Mouse (Mus musculus) hematopoietic multipotent progenitor cell, adult 10-12 weeks (in vitro differentiated cells): ENCODE results near the gene Pcyt2. TPM values are rescaled to one million over a fixed set of nuclear protein-coding genes. Genes with fewer than 3 reads are reported as not detected.

Source experiments
- polyA plus RNA-seq: library from polyadenylated mRNA; stranded (reverse); fragments of >175 nt; gene quantifications from 2 replicates; pipeline ENCODE4 v1.2.3, GENCODE M21; 2012; ENCODE audit warnings: low replicate concordance

Pcyt2 gene
- polyA plus RNA-seq = 62.9 and 99.6 TPM in 2 replicates

GRCm38 (mm10) chr11:120617519-120618112 lies at the start of gene Pcyt2:
Gene Pcyt2 (minus strand): TSS chr11:120617936.

DNA sequence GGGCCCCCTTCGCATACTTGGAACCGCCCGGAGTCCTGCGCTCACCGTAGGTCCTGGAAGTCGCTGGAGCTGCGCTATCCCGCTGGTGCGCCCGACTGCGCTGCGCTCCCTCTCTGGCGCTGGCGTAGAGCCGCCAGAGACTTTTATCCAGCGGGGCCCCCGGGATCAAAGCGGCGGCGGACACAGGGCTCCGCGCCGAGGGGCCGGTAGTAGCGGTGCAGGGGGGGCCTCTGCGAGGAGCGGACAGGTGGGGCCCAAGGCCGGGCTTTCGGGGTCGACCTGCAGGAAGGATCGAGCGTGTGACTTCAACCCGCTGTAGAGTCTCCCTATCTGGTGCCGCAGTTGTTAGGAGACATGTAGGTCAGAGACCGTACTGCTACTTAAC lies 43.3 kb upstream of the Pcyt2 start, which contains the start of gene Notum:
Gene Notum, minus strand, starts transcription at position 100 of the 385 bp plus-strand sequence.

GRCm38 (mm10) chr11:120648001-120648476 lies 30.3 kb upstream of the Pcyt2 start, which contains the start of gene Myadml2:
Gene Myadml2 (minus strand): TSS chr11:120648158.

GRCm38 (mm10) chr11:120643601-120643987 lies 25.9 kb upstream of the Pcyt2 start, which contains the start of gene Pycr1:
Gene Pycr1 (minus strand): TSS chr11:120643769.

DNA sequence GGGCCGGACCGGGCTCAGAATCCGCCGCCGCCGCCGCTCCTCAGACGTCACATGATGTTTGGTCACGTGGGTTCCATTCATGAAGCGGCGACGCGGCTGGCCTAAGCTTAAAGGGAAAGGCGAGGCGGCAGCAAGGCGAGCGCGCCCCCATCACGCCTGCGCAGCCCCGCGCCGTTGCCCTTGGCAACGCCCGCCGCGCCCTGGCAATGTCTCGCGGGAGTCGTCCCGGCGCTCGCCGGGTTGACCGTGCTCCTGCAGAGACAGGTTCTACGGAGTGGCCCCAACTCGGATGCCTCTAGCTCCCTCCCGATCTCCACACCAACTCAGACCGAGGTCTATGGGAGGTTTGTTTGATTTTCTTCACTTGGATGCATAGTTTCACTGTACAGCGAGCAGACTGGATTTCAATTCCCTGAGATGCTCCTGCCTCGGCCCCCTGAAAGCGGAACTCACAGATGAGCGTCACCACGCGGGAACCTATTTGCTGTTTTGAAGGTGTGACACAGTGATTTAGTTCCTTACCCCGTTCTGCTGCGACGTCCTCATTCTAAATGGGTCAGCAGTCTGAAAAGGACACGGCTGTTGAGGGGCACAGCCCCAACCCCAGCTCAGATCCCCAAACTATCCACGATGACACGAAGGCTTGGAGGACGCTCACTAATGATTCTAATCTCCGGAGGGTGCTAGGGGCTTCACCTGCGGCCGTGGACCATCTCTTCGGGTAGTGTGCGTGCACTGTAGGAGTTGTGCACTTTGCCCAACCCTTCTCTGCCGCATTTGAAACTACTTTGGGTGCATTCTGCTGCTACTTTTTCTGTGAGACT lies 16.0 kb upstream of the Pcyt2 start, which contains the start of gene Mafg:
Gene Mafg, minus strand, starts transcription at position 81 of the 824 bp plus-strand sequence.

DNA sequence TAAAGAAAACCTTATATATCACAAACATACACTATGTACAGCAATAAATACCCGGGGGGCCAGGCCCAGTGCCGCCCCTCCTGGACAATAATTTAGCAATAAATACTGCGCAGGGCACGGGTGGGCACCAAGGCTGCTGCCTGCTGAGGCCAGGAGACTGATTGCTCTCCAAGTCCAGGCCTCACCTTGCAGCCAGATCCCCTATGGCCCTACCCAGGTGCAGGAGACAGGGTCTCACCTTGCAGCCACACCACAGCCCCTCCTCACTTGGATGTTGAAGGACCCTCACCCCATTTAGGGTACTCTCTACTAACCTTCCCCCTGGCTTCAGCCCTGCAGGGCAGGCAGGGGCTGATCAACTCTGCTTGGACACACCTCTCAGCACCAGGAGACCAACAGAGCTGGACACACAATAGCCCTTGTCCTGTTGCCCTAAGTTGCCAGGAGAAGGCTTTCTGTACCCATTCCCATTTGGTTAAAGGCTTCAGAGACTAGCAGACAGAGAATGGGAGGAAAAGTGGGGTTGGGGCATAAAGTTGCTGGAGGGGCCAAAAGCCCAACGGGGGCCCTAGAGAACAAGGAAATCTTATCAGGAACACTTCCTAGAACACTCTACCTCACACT lies 7.5 kb upstream of the Pcyt2 start, which contains the start of gene Sirt7:
Gene Sirt7, minus strand, starts transcription at position 89 of the 624 bp plus-strand sequence.

GRCm38 (mm10) chr11:120608241-120609034 lies 9.3 kb downstream of the Pcyt2 start, which contains the start of gene Npb:
Gene Npb (plus strand): TSS chr11:120608477.

DNA sequence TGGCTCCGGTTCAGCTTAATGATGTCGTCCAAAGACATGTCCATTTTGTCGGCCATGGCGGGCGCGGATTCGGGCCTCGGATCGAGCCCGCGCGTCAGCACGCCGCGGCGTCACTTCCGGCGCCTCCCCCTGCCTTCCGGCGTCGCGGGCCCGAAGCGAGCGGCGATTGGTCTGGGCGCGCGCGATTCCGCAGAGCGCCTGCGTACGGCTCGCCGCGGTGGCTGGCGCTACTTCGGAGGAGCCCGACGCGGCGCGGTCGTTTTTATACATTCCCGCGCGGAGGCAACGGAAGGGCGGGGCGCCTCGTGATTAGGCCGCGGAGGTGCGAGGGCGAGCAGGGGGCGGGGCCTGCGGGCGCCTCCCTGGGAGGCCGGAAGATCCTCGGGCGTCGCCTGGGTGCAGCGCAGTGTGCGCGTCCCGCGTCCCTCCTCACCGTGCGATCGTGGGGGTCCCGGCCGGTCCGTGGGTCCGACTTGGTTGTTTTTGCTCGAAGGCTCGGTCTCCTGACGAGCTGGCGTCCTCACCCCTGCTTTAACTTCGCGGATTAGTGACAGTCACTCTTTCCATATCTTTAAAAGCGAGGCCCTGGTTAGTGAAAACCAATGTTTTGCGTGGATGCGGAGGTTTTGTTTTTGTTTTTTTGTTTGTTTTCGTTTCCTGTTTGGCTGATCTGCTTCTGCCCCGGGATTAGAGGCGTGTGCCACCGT lies 19.3 kb downstream of the Pcyt2 start, which contains the start of the genes Alyref and Anapc11:
Gene Alyref, minus strand, starts transcription at position 83 of the 707 bp plus-strand sequence.
Gene Anapc11, plus strand, starts transcription at position 139 of the 707 bp plus-strand sequence.

DNA sequence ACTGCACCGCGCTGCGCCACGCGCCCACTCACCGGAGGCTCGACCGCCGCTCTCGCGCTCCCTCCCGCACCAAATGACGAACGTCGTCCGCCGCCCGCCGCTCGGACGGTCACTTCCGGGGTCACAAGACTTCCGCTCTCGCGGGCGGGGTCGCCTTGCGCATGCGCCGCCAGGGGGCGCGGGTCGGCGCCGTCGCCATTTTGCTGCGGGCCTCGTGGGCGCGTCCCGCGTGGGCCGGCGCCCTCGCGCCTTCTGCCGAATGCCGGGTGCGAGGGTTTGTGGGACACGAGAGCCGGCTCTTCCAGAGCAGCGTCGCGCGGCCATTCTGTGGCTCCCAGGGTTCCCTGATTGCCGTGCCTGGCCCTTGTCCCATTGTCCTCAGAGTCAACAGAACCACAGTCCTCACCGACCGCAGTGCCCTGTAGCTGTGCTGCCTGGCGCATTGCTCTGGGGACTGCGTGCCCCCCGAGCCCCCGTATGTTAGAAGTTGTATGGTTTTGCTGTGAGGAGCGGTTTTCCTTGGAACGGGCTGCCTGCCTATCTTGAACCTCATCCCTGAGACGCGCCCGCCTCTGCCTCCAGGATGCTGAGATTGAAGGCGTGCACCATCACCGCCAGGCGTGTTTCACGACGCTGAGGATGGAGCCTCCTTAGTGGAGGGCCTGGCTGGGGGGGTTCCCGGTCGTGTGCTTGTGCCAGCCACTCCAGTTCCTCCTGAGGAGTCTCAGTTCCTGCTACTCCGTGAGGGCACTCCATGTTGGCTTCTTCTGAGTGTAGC lies 36.1 kb downstream of the Pcyt2 start, which contains the start of gene Arhgdia:
Gene Arhgdia, minus strand, starts transcription at position 135 of the 778 bp plus-strand sequence.

DNA sequence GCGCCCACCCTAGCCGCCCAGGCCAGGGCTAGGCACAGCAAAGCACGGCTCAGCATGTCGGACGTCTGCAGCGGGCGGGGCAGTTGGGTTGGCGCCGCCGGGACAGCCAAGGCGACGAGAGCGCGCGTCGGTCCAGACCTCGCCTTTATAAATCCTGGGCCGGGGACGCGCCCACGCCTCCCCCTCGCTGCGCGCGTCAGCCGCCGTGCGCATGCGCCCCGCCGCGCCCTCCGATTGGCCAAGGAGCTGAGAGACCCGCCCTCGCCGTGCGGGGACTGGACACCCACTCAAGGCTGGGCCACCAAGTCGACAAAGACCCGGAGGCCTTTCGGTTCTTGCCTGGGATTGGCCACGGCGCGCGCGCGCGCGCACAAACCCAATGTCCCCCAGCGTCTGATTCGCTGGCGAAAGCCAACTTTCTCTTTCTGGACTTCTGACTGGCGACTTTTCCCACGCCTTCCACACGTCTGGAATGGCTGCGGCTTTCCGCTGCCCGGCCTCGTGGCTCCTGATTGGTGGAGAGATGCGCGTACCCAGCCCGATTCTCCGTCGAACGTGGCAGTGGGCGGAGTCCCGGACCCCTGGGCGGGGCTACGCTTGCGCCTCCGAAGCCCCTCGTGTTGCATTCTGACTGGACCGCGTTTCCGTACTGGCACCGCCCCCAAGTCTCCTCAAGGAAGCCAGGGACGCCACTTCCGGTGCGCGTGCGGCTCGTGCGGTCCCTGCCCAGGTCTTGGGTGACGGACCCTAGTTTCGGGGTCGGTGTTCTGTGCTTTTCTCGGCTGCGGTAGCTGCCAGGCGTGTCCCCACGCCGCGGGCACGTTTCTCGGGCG lies 44.8 kb downstream of the Pcyt2 start, which contains the start of gene P4hb:
Gene P4hb, minus strand, starts transcription at position 502 of the 833 bp plus-strand sequence.

Other genes starting within 250 kb of the Pcyt2 start
- gene Faap100, start 239.2 kb downstream of the Pcyt2 start, polyA plus RNA-seq = 21.3 and 34.2 TPM in 2 replicates
- gene Nploc4, start 180.2 kb downstream of the Pcyt2 start, polyA plus RNA-seq = 61.4 and 65.9 TPM in 2 replicates
- 0.07 TPM in 1 of 2 replicates, not detected in the other for gene Tspan10, start 175.3 kb downstream of the Pcyt2 start, polyA plus RNA-seq
- gene Pde6g, start 164.4 kb downstream of the Pcyt2 start, polyA plus RNA-seq = 0.13 and 0.58 TPM in 2 replicates
- 10.5 and 12.8 TPM in 2 replicates for gene Oxld1, start 159.9 kb downstream of the Pcyt2 start, polyA plus RNA-seq
- gene Ccdc137, start 159.8 kb downstream of the Pcyt2 start, polyA plus RNA-seq = 20.5 and 30.8 TPM in 2 replicates
- 27.3 and 31.8 TPM in 2 replicates for gene Arl16, start 150.3 kb downstream of the Pcyt2 start, polyA plus RNA-seq
- 130 and 185 TPM in 2 replicates for gene Mrpl12, start 133.3 kb downstream of the Pcyt2 start, polyA plus RNA-seq
- 27.5 and 43.7 TPM in 2 replicates for gene Slc25a10, start 126.1 kb downstream of the Pcyt2 start, polyA plus RNA-seq
- not detected in 2 replicates for gene Gcgr, start 87.2 kb downstream of the Pcyt2 start, polyA plus RNA-seq
- 130 and 145 TPM in 2 replicates for gene Mcrip1, start 68.2 kb downstream of the Pcyt2 start, polyA plus RNA-seq
- gene Ppp1r27, start 66.8 kb downstream of the Pcyt2 start, polyA plus RNA-seq = not detected in 2 replicates
- gene P4hb, start 44.7 kb downstream of the Pcyt2 start, polyA plus RNA-seq = 322 and 696 TPM in 2 replicates
- 989 and 1,139 TPM in 2 replicates for gene Arhgdia, start 36.3 kb downstream of the Pcyt2 start, polyA plus RNA-seq
- gene Alyref, start 19.6 kb downstream of the Pcyt2 start, polyA plus RNA-seq = 123 and 133 TPM in 2 replicates
- gene Anapc11, start 19.5 kb downstream of the Pcyt2 start, polyA plus RNA-seq = 30.2 and 93.3 TPM in 2 replicates
- 3.7 and 6.2 TPM in 2 replicates for gene Npb, start 9.5 kb downstream of the Pcyt2 start, polyA plus RNA-seq
- gene Sirt7, start 7.3 kb upstream of the Pcyt2 start, polyA plus RNA-seq = 225 and 508 TPM in 2 replicates
- gene Mafg, start 15.7 kb upstream of the Pcyt2 start, polyA plus RNA-seq = 42.4 and 46.3 TPM in 2 replicates
- gene Pycr1, start 25.8 kb upstream of the Pcyt2 start, polyA plus RNA-seq = 1.2 and 1.3 TPM in 2 replicates
- gene Myadml2, start 30.2 kb upstream of the Pcyt2 start, polyA plus RNA-seq = 0.42 and 1.4 TPM in 2 replicates
- not detected in 2 replicates for gene Notum, start 43.2 kb upstream of the Pcyt2 start, polyA plus RNA-seq
- 214 and 360 TPM in 2 replicates for gene Aspscr1, start 55.0 kb upstream of the Pcyt2 start, polyA plus RNA-seq
- gene Cenpx, start 95.8 kb upstream of the Pcyt2 start, polyA plus RNA-seq = 30.9 and 103 TPM in 2 replicates
- 32.9 and 53.7 TPM in 2 replicates for gene Lrrc45, start 96.0 kb upstream of the Pcyt2 start, polyA plus RNA-seq
- gene Rac3, start 103.5 kb upstream of the Pcyt2 start, polyA plus RNA-seq = 5.3 and 8.2 TPM in 2 replicates
- 20.4 and 47.0 TPM in 2 replicates for gene Dcxr, start 109.3 kb upstream of the Pcyt2 start, polyA plus RNA-seq
- 7.5 and 8.2 TPM in 2 replicates for gene Cbr2, start 114.2 kb upstream of the Pcyt2 start, polyA plus RNA-seq
- 196 and 300 TPM in 2 replicates for gene Hmga1b, start 144.9 kb upstream of the Pcyt2 start, polyA plus RNA-seq
- gene Rfng, start 166.3 kb upstream of the Pcyt2 start, polyA plus RNA-seq = 32.8 and 46.1 TPM in 2 replicates
- 27.5 and 29.8 TPM in 2 replicates for gene Gps1, start 166.3 kb upstream of the Pcyt2 start, polyA plus RNA-seq
- 78.0 and 102 TPM in 2 replicates for gene Dus1l, start 178.5 kb upstream of the Pcyt2 start, polyA plus RNA-seq
- 64.1 and 156 TPM in 2 replicates for gene Fasn, start 206.6 kb upstream of the Pcyt2 start, polyA plus RNA-seq